Mouse (Mus musculus): ENCODE results near the gene Olfr876. TPM values are rescaled to one million over a fixed set of nuclear protein-coding genes. Genes with fewer than 3 reads are reported as not detected.
"Not testable (repeated sequence)": the region's sequence is repeated elsewhere in the genome, so short reads cannot be mapped to it uniquely, and the experiment has no call there.

The Olfr876 gene
- total RNA-seq (2015; ENCODE audit: low replicate concordance) = not detected in 2 replicates
- total RNA-seq (2017; ENCODE audit: low replicate concordance) = not detected in 2 replicates

DNA sequence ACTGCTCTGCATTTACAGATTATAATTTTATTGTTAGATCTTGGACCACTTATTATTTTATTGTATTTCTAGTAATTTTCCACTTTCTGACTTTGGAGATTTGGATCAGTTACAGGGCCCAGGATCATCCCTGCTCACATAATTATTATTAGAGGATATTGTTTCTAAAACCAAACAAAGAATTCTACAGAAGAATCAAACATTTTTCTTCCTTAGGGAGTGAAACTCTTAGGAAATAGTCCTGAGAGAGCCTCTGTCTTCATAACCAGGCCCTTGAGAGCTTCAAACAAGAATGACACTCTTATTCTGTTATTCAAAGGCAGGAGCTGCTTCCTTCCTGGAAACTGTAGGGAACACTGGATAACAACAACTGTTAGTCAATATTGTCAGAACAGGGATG is at the start of gene Olfr876:
Gene Olfr876, plus strand, starts transcription at position 301 of the 400 bp plus-strand sequence.
- ATAC-seq (replicated peaks; ENCODE audit: low FRiP score, poor library complexity, severe bottlenecking) = no peak

DNA sequence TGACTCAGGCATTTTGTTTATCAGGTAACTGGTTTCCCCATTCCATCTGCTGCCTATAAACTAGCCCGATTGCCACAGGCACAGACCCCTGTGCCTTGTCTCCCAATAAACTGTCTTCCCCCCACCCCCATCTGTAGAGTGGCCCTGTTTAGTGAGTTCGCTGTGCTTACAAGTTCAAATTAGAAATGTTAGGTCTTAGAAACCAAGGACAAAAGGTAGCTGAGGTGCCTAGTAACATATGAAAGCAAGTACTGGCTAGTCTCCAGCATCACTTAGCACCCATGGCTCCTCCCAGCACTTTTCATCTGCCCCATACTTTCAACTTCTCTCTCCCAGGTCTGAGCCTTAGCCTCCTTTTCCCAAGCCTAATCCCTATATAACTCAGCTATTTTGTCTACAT is 41.1 kb upstream of the Olfr876 start:
- ATAC-seq (replicated peaks; ENCODE audit: low FRiP score, poor library complexity, severe bottlenecking) = no peak

DNA sequence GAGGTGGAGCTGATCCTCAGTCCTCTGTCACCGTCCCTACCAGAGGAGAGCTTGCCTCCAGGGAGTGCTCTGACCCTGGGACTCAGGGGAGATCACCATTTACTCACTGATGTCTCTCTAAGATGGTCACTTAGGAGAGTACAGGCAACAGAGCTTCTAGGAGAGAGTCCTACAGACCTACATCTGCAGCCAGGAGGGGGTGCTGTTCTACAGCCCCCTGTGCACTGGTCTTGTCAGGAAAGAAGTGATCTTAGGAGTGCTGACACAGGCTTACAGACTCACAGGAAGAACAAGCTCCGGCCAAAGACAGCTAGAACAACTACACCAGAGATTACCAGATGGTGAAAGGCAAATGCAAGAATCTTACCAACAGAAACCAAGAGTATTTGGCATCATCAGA is 40.3 kb upstream of the Olfr876 start:
- no peak for ATAC-seq (replicated peaks; ENCODE audit: low FRiP score, poor library complexity, severe bottlenecking)

DNA sequence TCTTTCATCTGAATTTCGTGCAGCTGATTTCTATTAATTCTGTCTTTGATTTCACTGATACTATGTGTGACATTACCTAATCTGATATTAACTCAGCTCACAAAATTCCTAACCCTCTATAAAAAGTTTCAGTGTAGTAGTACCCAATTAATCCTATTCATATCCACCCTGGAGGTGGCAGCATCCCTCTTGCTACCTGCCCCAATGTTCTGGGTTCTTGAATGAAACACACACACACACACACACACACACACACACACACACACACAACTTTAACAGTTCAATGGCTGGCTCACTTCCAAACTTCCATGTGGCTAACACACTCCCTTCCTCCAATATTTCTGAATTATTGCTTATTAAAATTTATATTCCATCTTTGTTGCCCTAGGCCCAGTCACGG is 32.2 kb upstream of the Olfr876 start:
- ATAC-seq (replicated peaks; ENCODE audit: low FRiP score, poor library complexity, severe bottlenecking) = no peak

DNA sequence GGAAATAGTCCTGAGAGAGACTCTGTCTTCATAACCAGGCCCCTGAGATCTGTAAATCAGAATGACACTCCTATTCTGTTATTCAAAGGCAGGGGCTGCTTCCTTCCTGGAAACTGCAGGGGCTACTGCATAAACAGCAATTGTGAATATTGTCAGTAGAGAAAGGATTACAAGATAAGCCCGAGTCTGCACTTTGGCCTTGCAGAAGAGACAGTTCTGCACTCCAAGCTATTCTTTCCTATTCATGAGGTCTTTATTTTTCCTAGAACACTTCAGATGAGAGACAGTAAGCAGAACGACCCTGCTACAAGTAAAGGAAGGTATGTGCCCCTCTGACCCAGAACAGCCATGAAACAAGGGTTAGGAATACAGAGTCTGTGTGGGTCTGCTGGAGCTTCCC is 31.1 kb upstream of the Olfr876 start, which contains the start of gene Olfr875:
Gene Olfr875, plus strand, starts transcription at position 99 of the 400 bp plus-strand sequence.
- no peak for ATAC-seq (replicated peaks; ENCODE audit: low FRiP score, poor library complexity, severe bottlenecking)

DNA sequence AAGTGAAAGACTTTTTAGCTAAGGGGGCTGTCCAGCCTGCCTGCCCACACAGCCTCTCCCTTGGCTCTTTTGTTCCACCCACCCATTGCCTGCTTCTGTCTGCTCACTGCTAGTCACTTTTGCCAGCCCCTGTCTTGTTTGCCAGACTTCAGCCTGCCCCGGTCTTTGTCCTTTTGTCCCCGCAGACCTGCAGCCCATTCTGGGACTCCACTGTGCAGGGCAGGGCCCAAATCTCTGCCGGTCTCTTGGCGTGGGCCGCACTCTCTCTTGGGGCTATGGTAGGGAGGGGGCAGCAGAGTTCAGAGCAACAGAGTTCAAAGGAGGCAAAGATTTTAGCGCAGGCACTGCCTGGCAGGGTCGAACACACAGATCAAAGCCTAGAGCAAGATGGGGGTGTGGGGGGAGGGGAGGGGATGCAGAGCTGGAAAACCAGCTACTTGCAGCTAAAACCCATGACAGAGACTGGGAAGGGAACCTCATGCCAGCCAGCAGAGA is 20.0 kb upstream of the Olfr876 start:
- ATAC-seq (replicated peaks; ENCODE audit: low FRiP score, poor library complexity, severe bottlenecking) = no peak

DNA sequence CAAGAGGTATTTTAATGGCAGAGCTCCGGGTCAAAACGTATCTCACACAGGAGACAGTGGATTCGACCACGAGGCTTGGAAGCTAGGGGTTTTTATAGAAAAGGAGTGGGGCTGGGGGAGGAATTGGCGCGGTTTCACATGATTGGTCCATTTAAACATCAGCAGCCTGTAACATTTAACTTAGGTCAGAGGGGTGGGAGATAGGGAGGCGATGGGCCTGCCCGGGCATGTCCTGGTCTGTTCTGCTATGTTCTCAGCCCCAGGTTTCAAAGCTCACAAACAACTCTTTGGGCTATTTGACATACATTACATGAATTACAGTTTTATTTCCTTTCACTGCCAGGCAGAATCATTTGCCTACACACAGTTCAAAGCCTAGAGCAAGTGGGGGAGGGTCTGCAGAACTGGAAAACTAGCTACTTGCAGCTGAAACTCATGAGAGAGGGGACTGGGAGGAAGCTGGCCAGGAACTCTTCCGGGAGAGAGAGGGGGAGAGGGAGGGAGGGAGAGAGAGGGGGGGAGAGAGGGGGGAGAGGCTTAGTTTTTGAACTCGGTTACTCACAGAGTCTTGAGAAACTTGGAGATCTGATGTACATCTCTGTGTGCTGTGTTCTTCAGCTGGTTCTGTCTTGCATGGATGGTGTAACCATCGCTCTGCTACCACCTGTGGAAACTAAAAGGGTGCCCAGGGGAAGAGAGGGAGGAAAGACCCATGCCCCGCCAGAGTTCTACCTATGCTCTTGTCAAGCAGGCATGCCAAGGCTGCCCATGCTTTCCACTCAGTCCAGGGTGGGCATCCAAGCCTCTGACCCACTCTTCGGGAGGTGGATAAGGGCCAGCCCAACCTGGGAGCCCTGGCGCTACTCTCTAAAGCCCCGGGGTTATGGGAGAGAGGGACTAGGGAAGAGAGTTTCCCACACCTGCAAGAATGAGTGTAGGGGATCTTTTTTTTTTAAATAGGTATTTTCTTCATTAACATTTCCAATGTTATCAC is 19.1 kb upstream of the Olfr876 start:
- ATAC-seq (replicated peaks; ENCODE audit: low FRiP score, poor library complexity, severe bottlenecking) = not testable (repeated sequence)

DNA sequence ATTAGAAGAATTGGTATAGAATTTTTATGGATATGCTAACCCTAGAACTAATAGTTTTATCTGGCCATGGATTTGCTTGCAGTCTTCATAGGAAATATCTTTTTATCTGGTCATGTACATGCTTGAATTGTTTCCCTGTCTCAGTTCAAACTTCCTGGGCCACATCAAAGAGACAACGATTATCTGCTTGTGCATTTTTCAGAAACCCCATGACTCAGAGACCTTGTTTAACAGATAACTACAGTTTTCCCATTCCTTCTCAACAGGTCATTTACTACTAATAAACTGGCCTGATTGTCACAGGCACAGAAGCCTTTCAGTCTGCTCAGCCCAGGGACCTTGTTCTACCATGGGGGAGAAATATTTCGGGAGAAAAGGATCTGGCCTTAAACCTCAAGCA is 16.4 kb upstream of the Olfr876 start:
- no peak for ATAC-seq (replicated peaks; ENCODE audit: low FRiP score, poor library complexity, severe bottlenecking)

DNA sequence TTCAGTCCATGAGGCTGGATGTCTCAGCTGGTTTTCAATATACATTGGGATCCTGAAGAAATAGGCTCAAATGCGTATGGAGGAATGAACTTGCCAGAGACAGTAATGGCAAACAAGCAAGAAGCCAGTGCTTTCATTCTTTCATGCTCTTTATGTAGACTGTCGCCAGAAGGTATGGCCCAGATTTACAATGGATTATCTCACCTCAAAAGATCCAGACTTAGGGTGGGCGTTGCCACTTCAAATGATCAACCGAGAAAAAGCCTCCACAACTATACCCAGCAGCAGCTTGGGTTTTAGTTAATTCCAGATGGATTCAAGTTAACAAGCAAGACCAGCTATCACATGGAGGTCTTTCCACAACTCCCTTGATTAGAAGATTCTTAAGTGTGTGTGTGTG is 776 bp upstream of the Olfr876 start:
- ATAC-seq (replicated peaks; ENCODE audit: low FRiP score, poor library complexity, severe bottlenecking) = no peak

DNA sequence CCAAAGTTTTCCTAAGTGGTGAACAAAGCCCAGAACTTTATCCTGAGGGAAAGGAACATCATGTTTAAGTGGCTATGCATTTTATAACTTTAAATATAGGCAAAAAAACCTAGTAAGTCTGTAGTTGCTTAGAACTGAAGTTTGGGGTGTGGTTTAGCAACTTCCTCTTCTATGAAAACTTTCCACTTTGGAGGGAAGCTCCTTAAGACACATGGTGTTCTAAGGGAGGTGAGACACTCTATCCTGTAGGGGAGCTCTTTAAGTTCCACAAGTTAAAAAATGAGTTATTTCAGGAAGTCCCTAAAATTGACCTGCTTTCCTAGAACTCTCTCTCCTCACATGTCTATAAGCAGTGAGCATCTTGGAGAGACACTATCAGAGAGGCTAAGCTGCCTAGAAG is 4.4 kb downstream of the Olfr876 start:
- ATAC-seq (replicated peaks; ENCODE audit: low FRiP score, poor library complexity, severe bottlenecking) = no peak

DNA sequence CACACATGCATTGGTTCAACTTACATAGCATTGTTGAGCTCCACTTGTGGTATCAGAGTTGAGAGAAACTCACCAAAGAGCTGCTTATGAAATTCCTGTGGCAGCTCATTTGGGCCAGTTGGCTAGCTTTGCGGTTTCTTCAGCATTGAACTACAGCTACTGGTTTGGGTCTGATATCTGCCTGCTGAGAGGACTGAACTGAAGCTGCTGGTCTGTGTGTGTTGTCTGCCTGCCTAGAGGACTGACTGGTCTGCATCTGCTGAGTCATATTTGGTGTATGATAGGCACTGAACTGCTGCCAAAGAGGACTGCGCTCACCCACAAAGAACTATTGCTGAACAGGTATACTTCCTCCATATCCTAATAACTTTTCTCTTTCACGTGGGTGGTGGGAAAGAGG is 5.6 kb downstream of the Olfr876 start:
- no peak for ATAC-seq (replicated peaks; ENCODE audit: low FRiP score, poor library complexity, severe bottlenecking)

DNA sequence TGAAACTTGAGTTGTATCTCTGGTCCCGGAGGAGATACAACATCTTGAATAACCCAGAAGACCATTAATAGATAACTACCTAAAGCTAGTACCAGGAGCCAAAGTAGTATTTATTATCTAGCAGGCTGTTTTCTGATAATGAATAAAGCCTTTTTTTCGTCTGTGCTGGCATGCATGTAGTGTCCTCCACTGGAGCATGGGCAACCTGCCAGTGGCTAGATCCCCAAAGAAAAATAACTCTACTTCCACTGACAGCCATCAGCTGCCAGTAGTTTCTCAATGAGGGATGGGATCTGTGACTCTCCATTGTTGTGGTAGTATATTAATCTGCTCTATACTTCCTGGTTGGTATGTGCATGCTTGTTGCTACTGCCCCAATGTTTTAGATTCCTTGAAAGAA is 6.1 kb downstream of the Olfr876 start:
- ATAC-seq (replicated peaks; ENCODE audit: low FRiP score, poor library complexity, severe bottlenecking) = no peak

DNA sequence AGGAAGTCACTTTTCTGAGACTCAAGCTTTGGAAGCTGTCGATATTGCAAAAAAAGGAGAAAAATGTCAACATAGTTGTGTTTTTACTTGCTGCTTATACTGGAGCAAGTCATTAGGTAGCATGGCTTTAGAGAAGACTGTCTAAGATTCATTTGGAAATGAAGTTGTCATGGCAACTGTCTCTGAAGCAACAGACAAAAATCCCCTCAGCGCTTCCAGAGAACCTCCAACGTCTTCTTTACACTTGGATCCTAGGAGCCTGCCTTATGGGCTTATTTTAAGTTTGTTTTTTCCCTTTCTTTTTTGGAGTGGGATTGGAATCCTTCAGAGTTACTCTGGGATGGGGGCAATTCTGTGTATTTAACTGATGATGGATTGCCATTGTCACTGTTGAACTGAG is 11.9 kb downstream of the Olfr876 start:
- no peak for ATAC-seq (replicated peaks; ENCODE audit: low FRiP score, poor library complexity, severe bottlenecking)

DNA sequence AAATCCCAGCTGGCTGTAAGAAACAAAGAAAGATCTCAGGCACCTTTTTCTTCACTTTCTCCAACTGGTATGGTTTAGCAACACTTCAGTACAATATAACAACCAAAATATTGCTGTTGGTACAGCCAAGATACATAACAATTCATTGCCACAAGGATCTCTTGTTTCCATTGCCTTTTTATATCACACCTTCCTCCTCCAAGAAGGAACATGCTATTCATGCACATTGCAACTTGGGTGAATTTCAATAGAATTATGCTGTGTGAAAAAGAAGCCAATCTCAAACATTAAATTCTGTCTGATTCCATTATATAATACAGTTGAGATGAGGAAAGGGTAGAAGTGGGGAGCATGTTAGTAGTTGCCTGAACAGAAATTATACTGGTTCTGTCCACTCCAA is 27.1 kb downstream of the Olfr876 start:
- ATAC-seq (replicated peaks; ENCODE audit: low FRiP score, poor library complexity, severe bottlenecking) = no peak

DNA sequence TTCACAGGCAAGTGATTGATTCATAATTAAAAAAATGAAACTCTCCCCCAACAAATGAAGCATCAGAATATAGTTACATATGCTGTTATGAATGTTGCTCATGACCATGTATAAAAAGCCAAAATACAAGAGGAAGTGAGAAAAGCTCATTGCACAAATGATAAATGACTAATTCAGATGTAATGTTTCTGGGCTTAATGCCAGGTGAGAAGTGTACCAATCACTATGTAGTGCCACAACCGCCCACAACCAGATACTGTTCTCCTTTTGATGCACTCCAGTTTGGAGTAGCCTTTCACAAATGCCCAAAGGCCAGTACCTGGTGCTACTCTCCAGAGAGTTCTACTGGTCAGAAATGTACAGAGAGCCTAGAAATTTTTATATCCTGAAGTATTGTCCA is 30.5 kb downstream of the Olfr876 start:
- ATAC-seq (replicated peaks; ENCODE audit: low FRiP score, poor library complexity, severe bottlenecking) = no peak

DNA sequence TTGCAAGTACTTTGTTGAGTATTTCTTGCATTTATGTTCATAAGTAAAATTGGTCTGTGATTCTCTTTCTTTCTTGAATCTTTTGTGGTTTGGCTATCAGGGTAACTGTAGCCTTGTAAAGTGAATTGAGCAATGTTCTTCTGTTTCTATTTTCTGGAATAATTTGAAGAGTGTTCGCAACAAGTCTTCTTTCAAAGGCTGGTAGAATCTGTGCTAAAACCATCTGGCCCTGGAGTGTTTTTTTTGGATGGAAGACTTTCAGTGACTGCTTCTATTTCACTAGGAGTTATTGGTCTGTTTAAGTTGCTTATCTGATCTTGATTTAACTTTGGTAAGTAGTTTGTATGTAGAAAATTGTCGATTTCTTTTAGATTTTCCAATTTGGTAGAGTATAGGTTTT is 46.4 kb downstream of the Olfr876 start:
- no peak for ATAC-seq (replicated peaks; ENCODE audit: low FRiP score, poor library complexity, severe bottlenecking)

DNA sequence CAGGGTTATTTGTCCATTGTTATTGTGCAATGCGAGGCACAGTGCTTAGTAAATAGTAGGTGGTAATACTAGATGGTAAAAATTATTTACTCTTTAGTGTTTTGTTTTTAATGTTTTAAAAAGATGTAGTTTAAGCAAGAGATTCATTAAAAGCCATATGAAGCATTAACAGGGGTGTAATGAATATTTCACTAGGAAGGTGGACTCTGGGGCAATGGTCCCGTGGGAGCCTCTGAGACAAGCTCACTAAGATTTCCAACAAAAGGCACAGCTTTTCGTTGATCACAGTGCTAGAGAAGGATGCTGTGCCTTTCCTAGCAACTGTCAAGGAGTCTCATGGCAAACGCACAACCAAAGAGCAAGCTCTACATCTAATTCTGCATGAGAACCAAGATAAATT is 51.1 kb downstream of the Olfr876 start, which contains the start of gene Olfr877:
Gene Olfr877, plus strand, starts transcription at position 301 of the 400 bp plus-strand sequence.
- ATAC-seq (replicated peaks; ENCODE audit: low FRiP score, poor library complexity, severe bottlenecking) = no peak
